ENCODE assay signal across 8 mouse cellular contexts in the genomic region with DNA sequence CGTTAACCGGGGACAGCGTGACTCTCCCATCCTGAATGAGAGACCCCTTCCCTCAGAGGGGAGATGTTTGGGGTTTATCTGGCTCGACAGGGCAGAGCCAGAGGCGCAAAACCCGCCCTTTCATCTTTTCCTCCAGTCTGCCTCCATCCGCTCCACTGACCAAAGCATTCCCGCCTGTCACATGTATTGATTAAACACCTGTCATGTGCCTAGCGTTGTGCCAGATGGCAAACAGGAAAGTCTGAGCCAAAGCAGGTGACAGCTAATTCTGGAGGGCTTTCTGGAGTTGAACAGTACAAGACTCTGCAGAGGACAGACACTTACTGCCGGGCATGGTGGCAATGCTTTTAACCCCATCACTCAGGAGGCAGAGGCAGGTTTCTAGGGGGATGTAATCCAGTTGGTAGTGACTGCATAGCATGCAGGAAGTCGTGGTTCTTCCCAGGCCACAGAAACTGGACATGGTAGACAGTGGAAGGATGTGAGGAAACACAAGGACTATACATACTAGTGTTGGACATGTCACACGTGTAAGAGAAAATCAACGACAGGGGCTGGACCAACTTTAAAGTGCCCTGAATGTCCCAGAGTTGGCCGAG. TPM values are rescaled to one million over a fixed set of nuclear protein-coding genes. Genes with fewer than 3 reads are reported as not detected.
DNase-seq lines count a peak whose midpoint lies in the region; ATAC-seq and TF ChIP-seq lines count a peak whose summit lies in the region.

No protein-coding gene starts in this region.

- H3K4me2 ChIP-seq in lung, embryonic 14.5 days = peak overlapping the region; percentile 83
- H3K4me2 ChIP-seq in hindbrain, embryonic 14.5 days (replicated peaks) = peak overlapping the region; percentile 87
- H3K4me2 ChIP-seq in liver, embryonic 15.5 days = peak overlapping the region; percentile 92
- peak overlapping the region; percentile 76 for H3K4me2 ChIP-seq in stomach, embryonic 14.5 days (replicated peaks; ENCODE audit: low read depth, low read length)

- DNase-seq in lung, embryonic 14.5 days = no peak
- no peak for DNase-seq in lung, postnatal 4 days
- peak; percentile 63 for DNase-seq in embryo, embryonic 10.5 days (ENCODE audit: low spot score)
- DNase-seq in hindbrain, embryonic 14.5 days (ENCODE audit: low spot score) = peak; percentile 51
- DNase-seq in ovary, postnatal 14 days (ENCODE audit: low spot score) = no peak
- DNase-seq in Muller cell, postnatal 12 days (ENCODE audit: inconsistent ontology term) = no peak

- peak overlapping the region; percentile 93 for H3K9ac ChIP-seq in lung, embryonic 14.5 days
- peak overlapping the region; percentile 78 for H3K9ac ChIP-seq in hindbrain, embryonic 14.5 days
- H3K9ac ChIP-seq in liver, embryonic 15.5 days = peak overlapping the region; percentile 90
- peak overlapping the region; percentile 92 for H3K9ac ChIP-seq in stomach, embryonic 14.5 days (replicated peaks; ENCODE audit: low read depth, low read length)

- WGBS in lung, embryonic 14.5 days = 6% methylated on average over 14 of the region's 14 CpGs
- WGBS in hindbrain, embryonic 14.5 days = 14% methylated on average over 14 of the region's 14 CpGs
- WGBS in liver, embryonic 15.5 days (ENCODE audit: insufficient replicate concordance) = 6% methylated on average over 14 of the region's 14 CpGs
- 11% methylated on average over 14 of the region's 14 CpGs for WGBS in stomach, embryonic 14.5 days

- TF ChIP-seq CTCF in lung, embryonic 14.5 days (IDR thresholded peaks at IDR 0.05; ENCODE audit: low read depth) = no peak

- 0 out of 2 replicates have a peak, but pooled peaks cover 6% of the 10 kb centered on the region for H3K4me1 ChIP-seq in lung, embryonic 14.5 days (ENCODE audit: insufficient read depth)
- peaks cover 8% of the 10 kb centered on the region for H3K4me1 ChIP-seq in hindbrain, embryonic 14.5 days (replicated peaks; ENCODE audit: control insufficient read depth, insufficient read depth, low read length)
- peaks cover 50% of the 10 kb centered on the region for H3K4me1 ChIP-seq in liver, embryonic 15.5 days (replicated peaks)
- peaks cover 18% of the 10 kb centered on the region for H3K4me1 ChIP-seq in stomach, embryonic 14.5 days (ENCODE audit: control insufficient read depth, insufficient read depth, low read length)

- H3K9me3 ChIP-seq in lung, embryonic 14.5 days (ENCODE audit: low read depth, low read length) = no peaks in the 10 kb centered on the region
- H3K9me3 ChIP-seq in hindbrain, embryonic 14.5 days (ENCODE audit: control insufficient read depth, low read length) = no peaks in the 10 kb centered on the region
- H3K9me3 ChIP-seq in liver, embryonic 15.5 days (replicated peaks) = no peaks in the 10 kb centered on the region
- H3K9me3 ChIP-seq in stomach, embryonic 14.5 days (ENCODE audit: control insufficient read depth, low read depth, low read length) = no peaks in the 10 kb centered on the region

- H3K4me3 ChIP-seq in lung, embryonic 14.5 days (ENCODE audit: low read depth, low read length) = peak overlapping the region; percentile 70
- H3K4me3 ChIP-seq in hindbrain, embryonic 14.5 days (replicated peaks; ENCODE audit: low read length) = peak overlapping the region; percentile 64
- peak overlapping the region; percentile 75 for H3K4me3 ChIP-seq in liver, embryonic 15.5 days (replicated peaks)
- peak overlapping the region; percentile 82 for H3K4me3 ChIP-seq in stomach, embryonic 14.5 days (ENCODE audit: low read depth, low read length)

- H3K36me3 ChIP-seq in lung, embryonic 14.5 days (ENCODE audit: insufficient read depth) = no peaks in the 10 kb centered on the region
- no peaks in the 10 kb centered on the region for H3K36me3 ChIP-seq in hindbrain, embryonic 14.5 days (replicated peaks; ENCODE audit: control insufficient read depth, insufficient read depth)
- H3K36me3 ChIP-seq in liver, embryonic 15.5 days (replicated peaks) = no peaks in the 10 kb centered on the region; the same call in 1 of the 2 replicates
- H3K36me3 ChIP-seq in stomach, embryonic 14.5 days (ENCODE audit: control insufficient read depth, insufficient read depth, low read length) = no peaks in the 10 kb centered on the region

- peak; percentile 6; the same call in 1 of the 2 replicates for ATAC-seq in lung, embryonic 14.5 days (ENCODE audit: insufficient read depth)
- no peak for ATAC-seq in hindbrain, embryonic 14.5 days (ENCODE audit: low FRiP score)
- peak; percentile 7 for ATAC-seq in liver, embryonic 15.5 days (ENCODE audit: insufficient read depth)
- peak; percentile 5; the same call in 1 of the 2 replicates for ATAC-seq in stomach, embryonic 14.5 days (ENCODE audit: insufficient number of reproducible peaks, insufficient read depth, low FRiP score, low read depth)

- H3K27me3 ChIP-seq in lung, embryonic 14.5 days (ENCODE audit: insufficient read depth, low read length) = no peaks in the 10 kb centered on the region
- H3K27me3 ChIP-seq in hindbrain, embryonic 14.5 days (ENCODE audit: control insufficient read depth, insufficient read depth, low read length) = no peaks in the 10 kb centered on the region
- no peaks in the 10 kb centered on the region for H3K27me3 ChIP-seq in liver, embryonic 15.5 days
- no peaks in the 10 kb centered on the region for H3K27me3 ChIP-seq in stomach, embryonic 14.5 days (ENCODE audit: control insufficient read depth, insufficient read depth, low read length)

- peak overlapping the region; percentile 90 for H3K27ac ChIP-seq in lung, embryonic 14.5 days (ENCODE audit: low read depth)
- H3K27ac ChIP-seq in hindbrain, embryonic 14.5 days = peak overlapping the region; percentile 71; the same call in 1 of the 2 replicates
- H3K27ac ChIP-seq in liver, embryonic 15.5 days (replicated peaks) = peak overlapping the region; percentile 93
- peak overlapping the region; percentile 93 for H3K27ac ChIP-seq in stomach, embryonic 14.5 days (ENCODE audit: low read length)

RNA-seq across cellular contexts. Expression of a gene that starts 0.7 kb away (rescaled TPM):
- 27.3 and 27.7 TPM in 2 replicates for polyA plus RNA-seq in lung, embryonic 14.5 days (2014; fragmentation: Nextera tagmentation; extraction: Ambion mirVana)
- 5.4 and 7.1 TPM in 2 replicates for polyA plus RNA-seq in hindbrain, embryonic 14.5 days (2014; fragmentation: Nextera tagmentation; extraction: Ambion mirVana)
- 14.3 and 15.4 TPM in 2 replicates for polyA plus RNA-seq in liver, embryonic 15.5 days (2015; fragmentation: Nextera tagmentation; extraction: Ambion mirVana)
- 22.2 and 26.4 TPM in 2 replicates for polyA plus RNA-seq in stomach, embryonic 14.5 days (2014; fragmentation: Nextera tagmentation; extraction: Ambion mirVana)

RNA-seq across cellular contexts. Expression of a gene that starts 18.6 kb away (rescaled TPM):
- 11.6 and 13.4 TPM in 2 replicates for polyA plus RNA-seq in lung, embryonic 14.5 days (2014; fragmentation: Nextera tagmentation; extraction: Ambion mirVana)
- polyA plus RNA-seq in hindbrain, embryonic 14.5 days (2014; fragmentation: Nextera tagmentation; extraction: Ambion mirVana) = 16.7 and 32.8 TPM in 2 replicates
- 2.1 TPM in 2 replicates for polyA plus RNA-seq in liver, embryonic 15.5 days (2015; fragmentation: Nextera tagmentation; extraction: Ambion mirVana)
- 21.9 and 25.1 TPM in 2 replicates for polyA plus RNA-seq in stomach, embryonic 14.5 days (2014; fragmentation: Nextera tagmentation; extraction: Ambion mirVana)

RNA-seq across cellular contexts. Expression of a gene that starts 27.5 kb away (rescaled TPM):
- polyA plus RNA-seq in lung, embryonic 14.5 days (2014; fragmentation: Nextera tagmentation; extraction: Ambion mirVana) = 37.1 and 37.6 TPM in 2 replicates
- polyA plus RNA-seq in hindbrain, embryonic 14.5 days (2014; fragmentation: Nextera tagmentation; extraction: Ambion mirVana) = 86.6 and 101 TPM in 2 replicates
- polyA plus RNA-seq in liver, embryonic 15.5 days (2015; fragmentation: Nextera tagmentation; extraction: Ambion mirVana) = 8.4 and 9.9 TPM in 2 replicates
- 30.6 TPM in 2 replicates for polyA plus RNA-seq in stomach, embryonic 14.5 days (2014; fragmentation: Nextera tagmentation; extraction: Ambion mirVana)

Comparison
In these comparisons a context has a peak if more than half of its experiments do, and no peak if none do; other contexts are left out.
1. DNase-seq: peak in embryo, embryonic 10.5 days (single experiment) and hindbrain, embryonic 14.5 days (single experiment); none in lung, embryonic 14.5 days (single experiment), lung, postnatal 4 days (0 of 2), ovary, postnatal 14 days (single experiment) and Muller cell, postnatal 12 days (single experiment).
2. Peak in every context shown above with its lines, with median percentiles within 50 percentile points of each other: H3K27ac ChIP-seq, H3K4me2 ChIP-seq, H3K4me3 ChIP-seq and H3K9ac ChIP-seq.